Mouse (Mus musculus) hindbrain, embryonic 10.5 days (tissue): ENCODE results near the gene Bnip1. TPM values are rescaled to one million over a fixed set of nuclear protein-coding genes. Genes with fewer than 3 reads are reported as not detected.

ENCODE experiments used
- DNase-seq: peaks from one replicate; pipeline ENCODE4 v3.0.0-alpha.2; 2017; ENCODE audit warnings: low spot score
- H3K27ac ChIP-seq: fragments of 300-500 bp; sonication (generic); 2 replicates; pipeline ENCODE4 v1.5.1; 2016; ENCODE audit warnings: mild to moderate bottlenecking, moderate library complexity
- H3K27me3 ChIP-seq: fragments of 300-500 bp; sonication (generic); 2 replicates; pipeline ENCODE4 v1.6.1; 2016; ENCODE audit warnings: mild to moderate bottlenecking; ENCODE audit not compliant: poor library complexity, insufficient read depth, severe bottlenecking
- H3K36me3 ChIP-seq: fragments of 300-500 bp; sonication (generic); 2 replicates; pipeline ENCODE4 v1.6.1; 2016; ENCODE audit warnings: mild to moderate bottlenecking, moderate library complexity
- H3K4me1 ChIP-seq: fragments of 300-500 bp; sonication (generic); replicated peaks from 2 replicates; pipeline ENCODE4 v1.6.1; 2016; ENCODE audit warnings: mild to moderate bottlenecking
- H3K4me3 ChIP-seq: fragments of 300-500 bp; sonication (generic); 2 replicates; pipeline ENCODE4 v1.5.1; 2016; ENCODE audit warnings: mild to moderate bottlenecking, moderate library complexity
- H3K9me3 ChIP-seq: fragments of 300-500 bp; sonication (generic); 2 replicates; pipeline ENCODE4 v1.6.1; 2016; ENCODE audit warnings: mild to moderate bottlenecking, moderate library complexity
- WGBS: fragments of 180-500 bp; shearing (Covaris S2); methylation state at CpG from one replicate; pipeline ENCODE4 v1.1.7; 2016; 5-methylcytosine and 5-hydroxymethylcytosine counted together
- polyA plus RNA-seq: library from polyadenylated mRNA; unstranded; fragments of >200 nt; fragmentation: Nextera tagmentation; extraction: Ambion mirVana; gene quantifications from 2 replicates; pipeline ENCODE4 v1.2.1, GENCODE M21; 2016

Gene Bnip1
- polyA plus RNA-seq, 1 experiment from 2014 or later, result 54.3 TPM

DNA sequence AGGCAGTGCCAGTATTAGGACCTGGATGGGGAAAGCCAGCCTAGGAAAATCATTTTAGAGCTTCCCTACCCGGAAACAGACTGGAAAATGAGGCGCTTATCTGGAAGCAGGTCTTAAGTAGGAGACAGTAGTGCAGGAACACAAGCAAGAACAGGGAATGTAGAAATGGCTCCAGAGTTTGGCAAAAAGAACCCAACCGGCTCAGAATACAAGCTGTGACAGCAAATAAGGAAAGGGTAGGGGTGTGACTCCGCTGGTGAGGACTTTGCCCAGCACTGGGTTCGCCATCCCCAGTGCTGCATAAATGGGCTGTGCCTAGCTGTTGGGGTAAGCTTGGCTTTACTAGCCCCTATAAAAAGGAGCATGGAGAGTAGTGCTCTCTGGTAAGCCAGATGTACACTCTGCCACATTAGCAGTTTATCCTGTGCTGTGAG, 761 bp downstream of the Bnip1 start:
- 0 out of 2 replicates have a peak, but pooled peaks cover 7% of the 10 kb centered on the region for H3K27me3 ChIP-seq
- H3K4me3 ChIP-seq, result peak overlapping the region; percentile 78
- no peaks in the 10 kb centered on the region for H3K9me3 ChIP-seq
- peak overlapping the region; percentile 93 for H3K27ac ChIP-seq
- H3K36me3 ChIP-seq, result peaks cover 36% of the 10 kb centered on the region
- DNase-seq, result no peak
- peaks cover 19% of the 10 kb centered on the region for H3K4me1 ChIP-seq
- 29% methylated on average over 5 of the region's 5 CpGs for WGBS

DNA sequence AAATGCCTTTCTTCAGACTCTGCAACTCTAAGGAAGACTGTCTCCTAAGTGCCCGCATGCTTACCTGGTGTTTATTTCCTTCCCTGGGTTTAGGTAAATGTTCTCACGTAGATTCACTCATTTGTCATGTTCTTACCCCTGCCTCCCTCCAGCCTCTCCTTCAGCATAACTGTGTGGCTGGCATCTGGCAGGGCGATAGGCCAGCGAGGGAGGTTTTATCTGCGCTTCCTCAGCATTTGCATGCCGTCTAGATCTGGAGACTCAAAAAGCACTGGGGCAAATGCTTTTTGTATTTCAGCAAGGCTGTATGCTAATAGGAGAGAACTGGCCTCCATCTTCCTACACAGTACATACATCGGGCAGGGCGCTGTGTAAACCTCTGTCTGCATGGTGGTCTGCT, 3.7 kb downstream of the Bnip1 start:
- WGBS, result 93% methylated on average over 8 of the region's 8 CpGs
- H3K27me3 ChIP-seq, result 0 out of 2 replicates have a peak, but pooled peaks cover 6% of the 10 kb centered on the region
- no peaks in the 10 kb centered on the region for H3K9me3 ChIP-seq
- H3K4me1 ChIP-seq, result peaks cover 19% of the 10 kb centered on the region
- H3K27ac ChIP-seq, result no peak overlapping the region
- peaks cover 62% of the 10 kb centered on the region for H3K36me3 ChIP-seq
- no peak overlapping the region for H3K4me3 ChIP-seq
- no peak for DNase-seq

DNA sequence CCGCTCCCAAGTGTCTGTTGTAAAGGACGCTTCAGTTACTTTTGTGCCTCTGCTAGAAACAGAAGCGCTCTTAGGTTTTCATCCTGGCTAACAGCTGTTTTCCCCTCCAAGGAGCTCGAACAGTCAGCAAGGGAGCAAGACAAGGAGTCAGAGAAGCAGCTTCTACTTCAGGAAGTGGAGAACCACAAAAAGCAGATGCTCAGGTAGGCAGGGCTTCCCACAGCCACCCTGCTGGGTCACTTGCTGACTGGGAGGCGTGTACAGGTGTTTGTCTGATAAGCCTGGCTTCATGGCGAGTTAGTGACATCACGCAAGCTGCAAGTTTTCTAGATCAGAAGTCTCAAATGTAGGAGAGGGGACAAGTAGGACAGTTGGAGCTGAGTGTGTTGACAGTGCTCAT, 5.7 kb downstream of the Bnip1 start:
- no peaks in the 10 kb centered on the region for H3K27me3 ChIP-seq
- peaks cover 82% of the 10 kb centered on the region for H3K36me3 ChIP-seq
- H3K4me1 ChIP-seq, result peaks cover 5% of the 10 kb centered on the region
- no peaks in the 10 kb centered on the region for H3K9me3 ChIP-seq
- WGBS, result 88% methylated on average over 7 of the region's 7 CpGs
- no peak for DNase-seq
- no peak overlapping the region for H3K4me3 ChIP-seq
- no peak overlapping the region for H3K27ac ChIP-seq

DNA sequence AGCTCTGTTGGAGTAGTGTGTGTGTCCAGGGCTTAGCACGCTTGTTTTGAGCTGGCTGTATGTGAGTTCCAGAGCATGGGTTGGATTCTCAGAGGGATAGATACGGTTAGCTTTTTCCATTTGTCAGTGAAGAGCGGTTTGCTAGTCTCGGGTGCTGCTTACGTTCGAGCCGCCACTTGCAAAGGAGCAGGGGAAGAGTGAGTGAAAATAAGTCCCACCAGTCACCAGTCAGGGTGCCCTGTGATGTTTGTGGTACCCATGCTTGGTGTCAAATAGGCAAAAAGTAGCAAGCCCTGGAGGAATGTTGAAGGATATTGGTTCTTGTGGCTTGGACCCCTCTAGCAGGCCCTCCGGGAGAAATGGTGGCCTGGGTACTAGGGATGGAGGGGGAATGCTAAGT, 8.1 kb downstream of the Bnip1 start:
- peaks cover 92% of the 10 kb centered on the region for H3K36me3 ChIP-seq
- no peaks in the 10 kb centered on the region for H3K4me1 ChIP-seq
- DNase-seq, result no peak
- no peaks in the 10 kb centered on the region for H3K27me3 ChIP-seq
- WGBS, result 94% methylated on average over 8 of the region's 8 CpGs
- H3K4me3 ChIP-seq, result no peak overlapping the region
- H3K27ac ChIP-seq, result no peak overlapping the region
- H3K9me3 ChIP-seq, result no peaks in the 10 kb centered on the region

DNA sequence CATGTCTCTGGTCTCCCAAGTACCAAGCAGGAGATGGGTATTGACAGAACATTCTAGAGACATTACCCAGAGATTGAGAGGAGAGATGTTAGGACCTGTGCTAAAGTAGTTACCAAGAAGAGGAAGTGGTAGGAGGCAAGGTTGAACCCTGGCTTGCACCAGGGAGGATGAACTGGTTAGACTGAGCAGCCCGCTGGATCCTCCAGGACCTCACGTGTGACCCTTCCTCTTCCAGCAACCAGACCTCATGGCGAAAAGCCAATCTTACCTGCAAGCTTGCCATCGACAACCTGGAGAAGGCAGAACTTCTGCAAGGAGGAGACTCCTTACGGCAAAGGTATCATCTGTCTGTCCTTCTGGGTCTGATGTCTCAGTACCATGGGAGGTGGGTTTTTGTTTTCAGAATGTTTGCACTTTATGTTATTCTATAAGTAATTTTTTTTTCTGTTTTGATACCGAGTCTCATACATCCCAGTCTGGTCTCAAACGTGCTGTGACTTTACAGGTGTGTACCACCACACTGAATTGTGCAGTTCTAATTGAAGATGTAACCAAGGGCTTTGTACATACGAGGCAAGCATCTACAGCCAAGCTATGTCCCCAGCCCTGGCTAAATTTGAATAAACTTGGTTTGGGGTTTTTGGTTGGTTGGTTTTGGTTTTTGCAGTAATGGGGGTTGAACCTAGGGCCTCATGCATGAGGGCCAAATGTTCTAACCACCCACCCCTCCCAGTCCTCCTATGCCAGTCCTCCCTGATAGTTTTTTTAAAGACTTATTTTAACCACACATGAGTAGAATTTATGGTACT, 8.8 kb downstream of the Bnip1 start:
- Histone ChIP-seq H3K36me3 (peaks cover 85% of the 10 kb centered on the region), H3K4me1 (no peaks in the 10 kb centered on the region), H3K4me3 (no peak overlapping the region), H3K9me3 (no peaks in the 10 kb centered on the region), H3K27me3 (no peaks in the 10 kb centered on the region), H3K27ac (no peak overlapping the region)
- 91% methylated on average over 8 of the region's 8 CpGs for WGBS
- no peak for DNase-seq

DNA sequence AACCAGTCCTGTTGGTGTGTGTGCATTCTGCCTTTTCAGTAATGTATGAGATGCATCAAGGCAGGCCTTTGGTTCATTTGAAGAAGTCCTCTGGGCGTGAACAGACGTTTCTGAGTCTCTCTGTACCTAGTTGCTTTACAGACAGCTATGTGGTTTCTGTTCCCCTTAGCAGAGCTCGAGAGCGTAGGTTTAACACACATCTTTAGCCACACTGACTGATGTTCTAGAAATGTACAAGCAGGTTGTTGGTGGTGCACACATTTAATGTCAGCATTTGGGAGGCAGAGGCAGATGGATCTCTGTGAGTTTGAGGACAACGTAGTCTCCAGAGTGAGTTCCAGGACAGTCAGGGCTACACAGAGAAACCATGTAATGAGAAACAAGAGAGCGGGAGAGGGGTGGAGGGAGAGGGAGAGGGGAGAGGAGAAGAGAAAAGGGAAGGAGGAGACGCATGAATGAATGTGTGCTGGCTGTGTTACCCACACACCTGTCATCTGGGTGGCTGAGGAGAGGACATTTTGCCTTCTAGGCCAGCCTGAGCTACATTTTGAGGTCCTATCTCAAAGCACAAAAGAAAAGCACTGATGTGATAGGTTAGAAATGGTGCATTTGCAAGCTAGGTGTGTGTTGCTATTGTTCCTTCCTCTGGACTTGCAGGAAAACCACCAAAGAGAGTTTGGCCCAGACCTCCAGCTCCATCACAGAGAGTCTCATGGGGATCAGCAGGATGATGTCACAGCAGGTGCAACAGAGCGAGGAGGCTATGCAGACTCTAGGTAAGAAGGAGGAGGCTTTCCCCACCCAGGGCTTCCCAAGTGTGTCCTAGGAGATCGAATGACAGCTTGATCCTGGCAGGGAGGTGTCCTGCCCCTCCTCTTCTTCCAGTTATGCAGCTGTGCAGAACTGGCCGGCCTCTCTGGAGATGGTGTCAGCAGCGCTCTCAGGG, 9.7 kb downstream of the Bnip1 start:
- Histone ChIP-seq H3K4me1 (no peaks in the 10 kb centered on the region), H3K4me3 (no peak overlapping the region), H3K9me3 (no peaks in the 10 kb centered on the region), H3K27me3 (no peaks in the 10 kb centered on the region), H3K36me3 (peaks cover 77% of the 10 kb centered on the region), H3K27ac (no peak overlapping the region)
- DNase-seq, result no peak
- WGBS, result 89% methylated on average over 11 of the region's 11 CpGs

DNA sequence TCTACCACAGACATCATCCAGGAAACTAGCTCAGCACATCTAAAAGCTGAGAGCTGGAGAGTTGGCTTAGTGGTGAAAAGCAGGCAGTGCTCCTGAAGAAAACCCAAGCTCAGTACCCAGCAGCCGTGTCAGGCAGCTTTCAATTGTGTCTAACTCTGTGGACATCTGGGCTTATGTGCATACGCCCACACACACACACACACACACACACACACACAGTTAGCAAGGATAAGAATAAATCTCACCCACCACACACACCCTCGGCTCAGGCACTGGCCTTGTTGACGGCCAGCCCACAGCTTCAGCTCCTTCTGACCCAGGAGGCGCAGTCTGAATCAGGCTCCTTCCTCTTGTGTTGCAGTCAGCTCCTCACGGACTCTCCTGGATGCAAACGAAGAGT, 10.7 kb downstream of the Bnip1 start:
- DNase-seq, result no peak
- whole genome bisulfite sequencing, result 89% methylated on average over 7 of the region's 7 CpGs

DNA sequence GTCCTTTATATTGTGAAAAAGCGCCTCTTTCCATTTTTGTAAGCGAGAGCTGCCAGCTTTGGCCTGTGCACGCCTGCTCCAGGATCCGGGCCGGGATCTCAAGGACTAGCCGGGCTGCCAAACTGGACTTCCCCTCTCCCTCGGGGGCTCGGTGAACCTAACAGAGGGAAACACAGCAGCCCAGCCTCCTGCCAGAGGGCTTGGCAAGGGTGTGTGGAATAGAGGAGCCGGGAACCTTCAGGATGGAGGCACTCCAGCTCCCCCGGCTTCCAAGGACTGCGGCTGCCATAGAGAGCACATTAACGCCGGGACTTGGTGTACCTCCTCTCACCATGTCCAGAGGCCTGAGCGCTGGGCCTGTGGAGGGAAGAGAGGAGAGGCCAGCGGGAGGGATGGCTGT, 11.2 kb downstream of the Bnip1 start:
- no peaks in the 10 kb centered on the region for H3K9me3 ChIP-seq
- WGBS, result 91% methylated on average over 15 of the region's 15 CpGs
- H3K4me3 ChIP-seq, result no peak overlapping the region
- H3K27ac ChIP-seq, result no peak overlapping the region
- H3K27me3 ChIP-seq, result no peaks in the 10 kb centered on the region
- no peaks in the 10 kb centered on the region for H3K4me1 ChIP-seq
- peaks cover 64% of the 10 kb centered on the region for H3K36me3 ChIP-seq
- DNase-seq, result no peak

More for the DNA sequence above, 10.7 kb downstream of the Bnip1 start:
- Histone ChIP-seq H3K9me3 (no peaks in the 10 kb centered on the region), H3K4me1 (no peaks in the 10 kb centered on the region), H3K27me3 (no peaks in the 10 kb centered on the region), H3K36me3 (peaks cover 69% of the 10 kb centered on the region), H3K27ac (no peak overlapping the region), H3K4me3 (no peak overlapping the region)

DNA sequence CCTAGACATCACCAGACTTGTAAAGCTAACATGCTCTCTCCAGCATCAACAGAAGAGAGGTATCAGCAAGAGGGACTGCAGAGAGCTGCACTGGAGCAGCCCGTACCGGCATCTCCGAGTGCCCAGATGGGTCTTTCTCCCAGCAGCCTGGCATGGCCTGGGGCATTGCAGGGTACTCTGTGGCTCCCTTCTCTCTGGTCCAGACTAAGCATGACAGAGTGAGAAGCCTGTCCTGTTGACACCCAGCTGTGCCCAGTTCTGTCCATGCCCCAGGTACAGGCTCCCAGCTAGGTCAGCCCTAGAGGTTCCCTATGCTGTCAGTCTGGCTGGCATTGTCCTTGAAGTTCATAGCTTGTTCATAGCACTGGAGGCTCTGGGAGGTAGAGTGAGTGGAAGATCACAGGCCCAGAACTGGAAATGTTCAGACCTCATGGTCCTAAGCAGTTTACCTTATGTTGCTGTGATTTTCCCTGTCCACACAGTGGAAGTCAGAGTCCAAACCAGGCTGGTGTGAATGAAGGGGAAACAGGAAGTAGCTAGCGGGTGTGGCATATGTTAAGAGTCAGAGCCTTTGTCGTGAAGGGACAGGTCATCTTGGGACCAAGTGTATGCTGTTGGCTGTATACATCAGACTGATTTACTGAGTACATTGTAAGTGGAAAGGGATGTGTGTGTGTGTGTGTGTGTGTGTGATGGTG, 12.4 kb downstream of the Bnip1 start:
- H3K36me3 ChIP-seq, result peaks cover 55% of the 10 kb centered on the region

DNA sequence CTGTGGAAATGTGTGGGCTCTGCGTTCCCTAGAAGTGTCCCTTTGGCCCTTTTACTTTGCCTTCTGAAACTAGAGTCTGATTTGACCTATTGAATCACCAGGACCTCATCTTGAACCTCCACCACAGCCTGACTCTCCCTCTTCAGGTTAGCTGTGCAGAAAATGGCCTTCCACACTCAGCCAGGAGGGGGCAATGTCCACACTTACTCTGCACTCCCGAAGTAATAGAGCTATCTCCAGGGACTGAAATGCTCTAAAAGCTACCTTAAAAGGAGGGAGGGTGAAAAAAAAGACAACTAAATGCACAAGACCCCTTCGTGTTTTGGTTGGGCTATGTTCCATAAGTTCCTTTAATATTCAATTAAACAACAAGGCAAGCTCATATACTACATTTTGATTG, 13.9 kb downstream of the Bnip1 start:
- Histone ChIP-seq H3K27ac (no peak overlapping the region), H3K27me3 (no peaks in the 10 kb centered on the region), H3K9me3 (no peaks in the 10 kb centered on the region), H3K4me3 (no peak overlapping the region), H3K4me1 (no peaks in the 10 kb centered on the region), H3K36me3 (peaks cover 40% of the 10 kb centered on the region)
- DNase-seq, result peak; percentile 35
- whole genome bisulfite sequencing, result 20% methylated on average over 3 of the region's 3 CpGs

More for the DNA sequence above, 12.4 kb downstream of the Bnip1 start:
- Histone ChIP-seq H3K4me3 (no peak overlapping the region), H3K9me3 (no peaks in the 10 kb centered on the region), H3K27ac (no peak overlapping the region), H3K27me3 (no peaks in the 10 kb centered on the region), H3K4me1 (no peaks in the 10 kb centered on the region)
- no peak for DNase-seq
- WGBS, result 85% methylated on average over 5 of the region's 5 CpGs

DNA sequence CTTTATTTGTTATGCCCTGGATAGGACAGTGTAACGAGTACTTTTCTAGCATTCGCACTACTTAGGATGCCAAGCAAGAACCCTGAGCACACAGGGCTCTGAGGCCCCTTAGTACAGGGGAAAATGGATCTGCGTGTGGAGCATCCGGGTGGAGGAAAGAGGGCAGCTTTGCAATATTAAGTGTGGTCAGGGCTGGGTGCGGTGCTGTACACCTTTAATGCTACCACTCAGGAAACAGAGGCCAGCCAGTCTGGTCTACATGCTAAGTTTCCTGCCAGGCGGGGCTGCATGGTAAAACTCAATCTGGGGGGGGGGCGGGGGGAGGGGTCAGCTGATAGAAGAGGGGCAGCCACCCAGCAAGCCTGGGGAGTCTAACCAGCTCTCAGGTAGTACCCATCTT, 14.5 kb downstream of the Bnip1 start:
- H3K4me3 ChIP-seq, result no peak overlapping the region
- no peaks in the 10 kb centered on the region for H3K4me1 ChIP-seq
- no peaks in the 10 kb centered on the region for H3K27me3 ChIP-seq
- 75% methylated on average over 7 of the region's 7 CpGs for WGBS
- no peak overlapping the region for H3K27ac ChIP-seq
- peaks cover 34% of the 10 kb centered on the region for H3K36me3 ChIP-seq
- no peaks in the 10 kb centered on the region for H3K9me3 ChIP-seq
- no peak for DNase-seq

DNA sequence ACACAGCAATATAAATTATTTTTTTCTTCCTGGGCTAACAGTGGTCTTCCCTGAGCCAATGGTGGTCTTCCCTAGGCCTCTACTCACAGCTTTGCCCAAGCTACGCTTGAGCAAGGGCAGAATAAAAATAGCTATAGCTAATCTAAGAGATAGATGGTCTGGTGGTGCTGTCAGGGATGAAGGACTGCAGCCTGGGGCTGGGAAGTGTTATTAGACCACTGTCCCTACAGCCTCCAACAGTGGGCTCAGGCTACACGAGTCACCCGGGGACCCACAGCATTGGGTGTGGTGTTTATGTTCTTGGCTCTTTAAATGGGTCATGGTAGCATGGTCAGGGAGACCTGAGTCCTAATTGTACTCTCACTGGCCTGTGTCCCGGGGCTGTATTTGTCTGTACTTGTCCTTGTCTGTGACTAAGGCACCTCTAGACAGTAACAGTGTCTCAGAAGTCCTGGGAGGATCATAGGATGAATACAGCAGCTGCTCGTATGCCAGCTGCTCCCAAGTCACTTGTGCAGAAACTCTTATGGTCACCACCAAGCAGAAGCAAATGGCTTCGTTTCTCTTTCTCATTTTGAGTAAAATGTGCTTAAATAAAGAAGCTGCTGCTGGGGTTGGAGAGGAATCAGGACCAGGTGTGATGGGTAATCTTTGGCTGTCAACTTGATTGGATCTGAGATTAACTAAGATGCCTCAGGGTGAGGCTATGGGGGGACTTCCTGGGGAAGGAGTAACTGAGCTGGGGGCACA, 16.7 kb downstream of the Bnip1 start:
- Histone ChIP-seq H3K4me1 (no peaks in the 10 kb centered on the region), H3K27ac (no peak overlapping the region), H3K27me3 (no peaks in the 10 kb centered on the region), H3K4me3 (no peak overlapping the region), H3K36me3 (peaks cover 12% of the 10 kb centered on the region), H3K9me3 (no peaks in the 10 kb centered on the region)
- 77% methylated on average over 6 of the region's 6 CpGs for WGBS
- DNase-seq, result no peak
